Mouse (Mus musculus) lung, adult 2 months (tissue): ENCODE measurements around the gene Aldh3b3. TPM values are rescaled to one million over a fixed set of nuclear protein-coding genes. Genes with fewer than 3 reads are reported as not detected.

Source experiments
- DNase-seq: peaks from one replicate; pipeline ENCODE4 v3.0.0; 2022
- H3K4me1 ChIP-seq: fragments of 200-500 bp; 2 replicates; pipeline ENCODE4 v1.6.1; 2011; ENCODE audit warnings: low read length; ENCODE audit not compliant: control insufficient read depth, insufficient read depth
- H3K4me3 ChIP-seq: fragments of 200-500 bp; replicated peaks from 2 replicates; pipeline ENCODE3; 2011; ENCODE audit warnings: low read depth, mild to moderate bottlenecking, control low read depth, low read length; ENCODE audit errors: extremely low read depth
- CTCF ChIP-seq: fragments of 200-500 bp; IDR thresholded peaks from 2 replicates; pipeline ENCODE4 v1.5.1; 2011; ENCODE audit warnings: mild to moderate bottlenecking, low read length, control low read depth; ENCODE audit not compliant: insufficient read depth
- POLR2A ChIP-seq: fragments of 200-500 bp; IDR thresholded peaks from 2 replicates; pipeline ENCODE4 v1.6.1; 2011; ENCODE audit warnings: low read depth, mild to moderate bottlenecking, control low read depth, low read length, borderline replicate concordance; ENCODE audit errors: extremely low read depth
- WGBS: fragments of 180-500 bp; shearing (Covaris S2); methylation state at CpG from one replicate; pipeline ENCODE4 v1.1.7; 2018; 5-methylcytosine and 5-hydroxymethylcytosine counted together
- polyA plus RNA-seq: library from polyadenylated mRNA; depleted of rRNA; stranded (reverse); fragments of >200 nt; gene quantifications from 2 replicates; pipeline ENCODE4 v1.2.3, GENCODE M21; 2012; rRNA removed

Gene Aldh3b3
- 0.08 and 0.21 TPM in 2 replicates for polyA plus RNA-seq

DNA sequence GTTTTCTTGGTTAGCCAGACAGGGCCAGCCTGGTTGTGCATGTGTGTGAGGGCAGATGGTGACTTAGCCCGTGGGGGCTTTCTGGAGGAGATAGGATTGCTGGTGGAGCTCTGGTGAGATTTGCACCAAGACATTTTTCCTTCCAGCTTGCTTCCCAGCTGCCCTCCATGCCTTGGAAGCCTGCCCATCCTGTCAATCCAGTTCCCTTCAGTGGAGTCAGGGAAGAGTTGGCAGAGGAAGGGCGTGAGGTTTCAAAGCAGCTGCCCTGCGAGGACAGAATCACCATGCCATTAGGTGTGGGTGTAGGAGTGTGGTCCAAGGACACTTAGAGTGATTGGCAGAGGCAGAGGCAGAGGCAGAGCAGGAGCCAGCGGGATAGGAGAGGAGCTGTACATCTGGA lies at the start of gene Aldh3b3:
Aldh3b3 (plus strand) TSS at position 176 of the 400 bp plus-strand sequence.
- no peaks in the 10 kb centered on the region for H3K4me1 ChIP-seq
- no peak for DNase-seq
- H3K4me3 ChIP-seq: no peak within 1 kb of the TSS
- TF ChIP-seq CTCF: no peak
- no peak for TF ChIP-seq POLR2A
- 46% methylated on average over 4 of the region's 4 CpGs for WGBS

GRCm38 (mm10) chr19:3910206-3910605 lies 48.2 kb upstream of the Aldh3b3 start:
- Histone ChIP-seq H3K4me1 (peaks cover 12% of the 10 kb centered on the region), H3K4me3 (no peak overlapping the region)
- TF ChIP-seq POLR2A (no peak), CTCF (no peak)
- 73% methylated on average over 5 of the region's 5 CpGs for WGBS
- DNase-seq: no peak

- peak within 1 kb of the TSS; percentile 98 for H3K4me3 ChIP-seq
- WGBS: under 1% methylated on average over 43 of the region's 43 CpGs
- peak; percentile 91 for DNase-seq
- peaks cover 8% of the 10 kb centered on the region; the same call in 1 of the 2 replicates for H3K4me1 ChIP-seq
- TF ChIP-seq CTCF (no peak), POLR2A (peak; percentile 91)
These were observed 45.9 kb upstream of the Aldh3b3 start, which contains the start of gene Ndufs8 for GRCm38 (mm10) chr19:3912337-3913204. Gene Ndufs8, minus strand, starts transcription at chr19:3912774.

DNA sequence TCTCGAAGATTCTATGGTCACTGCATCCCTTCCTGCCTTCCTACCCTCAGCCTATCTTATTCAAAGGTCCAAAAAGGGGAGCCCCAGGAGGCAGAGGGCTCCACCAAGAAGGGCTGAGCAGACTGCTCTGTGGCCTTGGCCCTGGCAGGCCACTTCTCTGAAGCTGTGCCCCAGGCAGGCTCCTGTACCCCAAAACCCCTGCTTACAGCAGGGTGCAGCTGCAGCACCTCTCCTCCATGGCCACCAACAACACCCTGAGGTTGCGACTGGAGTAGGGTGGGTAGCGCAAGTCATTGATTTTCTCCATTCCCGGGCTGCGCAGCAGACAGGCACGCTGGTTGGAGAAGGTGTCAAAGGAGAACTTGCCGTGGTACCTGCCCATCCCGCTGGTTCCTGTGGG lies 44.8 kb upstream of the Aldh3b3 start:
- DNase-seq: no peak
- H3K4me1 ChIP-seq: peaks cover 8% of the 10 kb centered on the region; the same call in 1 of the 2 replicates
- TF ChIP-seq POLR2A (no peak), CTCF (no peak)
- H3K4me3 ChIP-seq: no peak overlapping the region
- 84% methylated on average over 8 of the region's 8 CpGs for WGBS

DNA sequence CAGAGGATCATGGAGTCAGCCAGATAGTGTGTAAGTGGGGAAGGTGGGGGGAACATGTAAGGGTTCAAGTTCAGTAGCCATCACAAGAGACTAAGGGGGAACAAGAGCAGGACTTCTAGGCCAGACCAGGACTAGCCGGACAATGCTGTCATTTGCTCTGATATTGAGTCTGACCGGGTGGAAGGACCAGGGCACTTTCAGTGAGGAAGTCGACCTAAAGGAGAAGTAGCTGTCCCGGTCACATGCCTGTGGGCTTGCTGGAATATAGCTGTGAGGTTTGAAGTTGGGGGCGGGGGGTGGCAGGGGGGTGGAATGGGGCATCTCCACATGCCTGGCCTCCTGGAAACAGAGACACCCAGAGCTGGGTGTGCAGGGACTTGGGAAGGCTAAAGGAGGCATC lies 43.9 kb upstream of the Aldh3b3 start:
- DNase-seq: no peak
- Histone ChIP-seq H3K4me1 (peaks cover 8% of the 10 kb centered on the region; the same call in 1 of the 2 replicates), H3K4me3 (no peak overlapping the region)
- no peak for TF ChIP-seq POLR2A
- no peak for TF ChIP-seq CTCF
- WGBS: 75% methylated on average over 5 of the region's 5 CpGs

DNA sequence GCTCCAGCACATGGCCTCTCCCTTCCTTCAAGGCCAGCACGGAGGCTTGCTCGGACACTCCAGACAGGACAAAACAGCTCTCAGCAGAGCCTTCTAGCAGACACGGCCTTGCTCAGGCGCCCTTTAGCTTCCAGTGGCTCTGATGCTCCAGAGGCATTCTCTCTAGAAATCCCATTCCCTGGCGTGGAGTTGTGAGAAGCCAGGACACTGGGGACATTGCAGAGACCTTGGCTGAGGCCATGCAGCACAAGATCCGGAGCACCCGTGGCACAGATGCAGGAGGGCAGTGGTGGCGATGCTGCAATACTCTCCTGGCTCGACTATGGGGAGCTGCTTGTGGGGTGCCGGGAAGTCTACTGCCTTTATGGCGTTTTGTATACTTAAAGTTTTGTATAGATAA lies 41.7 kb upstream of the Aldh3b3 start:
- no peak for TF ChIP-seq POLR2A
- no peak for TF ChIP-seq CTCF
- WGBS: 68% methylated on average over 11 of the region's 11 CpGs
- DNase-seq: no peak
- Histone ChIP-seq H3K4me3 (no peak overlapping the region), H3K4me1 (peaks cover 8% of the 10 kb centered on the region; the same call in 1 of the 2 replicates)

DNA sequence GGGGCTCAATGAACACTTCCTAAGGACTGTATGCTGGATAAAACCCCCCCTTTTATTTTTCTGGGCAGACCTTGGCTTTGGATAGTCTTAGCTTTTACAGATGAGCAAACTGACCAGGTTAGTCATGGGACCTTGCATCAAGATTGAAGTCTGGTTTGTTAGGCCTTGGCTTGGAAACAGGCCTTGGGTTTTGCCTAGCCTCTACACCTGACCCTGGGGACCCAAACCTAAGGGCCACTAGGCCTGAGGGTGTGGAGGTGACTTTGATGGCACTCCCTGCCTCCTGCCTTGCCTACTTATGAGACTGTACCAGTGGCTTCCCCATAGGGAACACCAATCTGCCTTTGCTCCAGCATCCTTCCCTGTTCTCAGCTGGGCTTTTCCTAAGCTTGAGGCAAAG lies 38.5 kb upstream of the Aldh3b3 start:
- H3K4me3 ChIP-seq: no peak overlapping the region
- DNase-seq: no peak
- no peak for TF ChIP-seq CTCF
- no peak for TF ChIP-seq POLR2A
- H3K4me1 ChIP-seq: peaks cover 15% of the 10 kb centered on the region

DNA sequence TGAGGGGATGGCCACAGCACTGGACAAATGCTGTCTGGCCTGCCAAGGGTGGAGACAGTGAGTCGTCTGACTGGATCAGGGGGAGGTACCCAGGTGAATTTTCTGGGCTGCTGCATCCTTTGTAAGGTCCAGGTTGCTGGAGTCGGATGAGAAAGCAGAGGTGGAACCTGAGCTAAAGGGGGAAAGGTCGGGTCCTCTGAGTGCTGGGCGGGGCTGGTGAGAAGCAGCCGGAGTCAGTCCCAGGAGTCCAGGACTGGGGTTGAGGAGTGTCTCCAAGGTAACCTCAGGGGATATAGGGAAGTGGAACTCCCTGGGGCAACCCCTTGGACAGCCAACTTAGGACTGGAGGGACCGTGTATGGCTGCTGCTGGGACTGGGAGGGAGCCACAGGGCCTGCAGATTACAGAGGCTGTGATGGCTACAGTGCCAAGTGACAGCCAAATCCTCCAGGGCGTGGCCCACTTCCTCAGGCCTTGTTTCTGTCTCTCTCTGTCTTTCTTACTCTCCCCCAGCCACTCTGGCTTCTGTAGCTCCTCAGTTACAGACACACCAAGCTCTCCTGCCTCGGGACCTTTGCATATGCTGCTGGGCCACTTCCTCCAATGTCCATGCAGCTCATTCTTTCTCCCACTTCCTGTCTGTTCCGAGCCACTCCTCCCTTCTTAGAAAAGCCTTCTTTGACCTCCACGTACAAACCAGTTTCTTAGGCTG lies 35.6 kb upstream of the Aldh3b3 start:
- no peak overlapping the region for H3K4me3 ChIP-seq
- WGBS: 40% methylated on average over 10 of the region's 10 CpGs
- TF ChIP-seq POLR2A: no peak
- TF ChIP-seq CTCF: no peak
- no peak for DNase-seq
- H3K4me1 ChIP-seq: peaks cover 22% of the 10 kb centered on the region

GRCm38 (mm10) chr19:3923586-3923985 lies 34.9 kb upstream of the Aldh3b3 start:
- Histone ChIP-seq H3K4me1 (peaks cover 22% of the 10 kb centered on the region), H3K4me3 (no peak overlapping the region)
- TF ChIP-seq CTCF: no peak
- DNase-seq: no peak
- WGBS: 27% methylated on average over 13 of the region's 13 CpGs

DNA sequence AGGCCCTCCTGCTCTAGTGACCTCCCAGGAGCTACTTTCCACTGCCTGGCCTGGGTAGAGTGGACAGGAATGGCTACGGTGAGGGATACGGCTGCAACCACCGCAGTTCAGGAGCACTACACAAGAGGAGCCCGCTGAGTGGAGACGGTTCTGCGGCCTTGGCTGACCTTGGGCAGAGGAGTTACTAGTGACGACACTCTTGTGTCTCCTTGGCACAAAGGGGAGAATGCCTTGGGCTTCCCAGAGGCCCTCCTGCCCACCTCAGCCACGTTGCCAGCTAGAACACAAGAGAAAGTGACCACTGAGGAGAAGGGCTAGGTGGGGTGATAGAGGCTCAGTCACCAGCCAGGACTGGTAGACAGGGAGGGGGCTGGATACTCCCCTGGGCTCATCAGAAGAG lies 34.3 kb upstream of the Aldh3b3 start:
- TF ChIP-seq POLR2A (no peak), CTCF (no peak)
- 67% methylated on average over 8 of the region's 8 CpGs for WGBS
- no peak for DNase-seq
- Histone ChIP-seq H3K4me3 (no peak overlapping the region), H3K4me1 (peaks cover 26% of the 10 kb centered on the region)
